Mouse (Mus musculus) lung, postnatal 0 days (tissue): Measurements from ENCODE around the gene Olfr1388.

Source experiments
- CTCF ChIP-seq: IDR thresholded peaks from 2 replicates; pipeline ENCODE4 v1.5.1; 2016; ENCODE audit warnings: antibody characterized with exemption, mild to moderate bottlenecking
- EP300 ChIP-seq: IDR thresholded peaks from 2 replicates; pipeline ENCODE4 v1.6.1; 2016; ENCODE audit warnings: antibody characterized with exemption, mild to moderate bottlenecking, control low read depth

DNA sequence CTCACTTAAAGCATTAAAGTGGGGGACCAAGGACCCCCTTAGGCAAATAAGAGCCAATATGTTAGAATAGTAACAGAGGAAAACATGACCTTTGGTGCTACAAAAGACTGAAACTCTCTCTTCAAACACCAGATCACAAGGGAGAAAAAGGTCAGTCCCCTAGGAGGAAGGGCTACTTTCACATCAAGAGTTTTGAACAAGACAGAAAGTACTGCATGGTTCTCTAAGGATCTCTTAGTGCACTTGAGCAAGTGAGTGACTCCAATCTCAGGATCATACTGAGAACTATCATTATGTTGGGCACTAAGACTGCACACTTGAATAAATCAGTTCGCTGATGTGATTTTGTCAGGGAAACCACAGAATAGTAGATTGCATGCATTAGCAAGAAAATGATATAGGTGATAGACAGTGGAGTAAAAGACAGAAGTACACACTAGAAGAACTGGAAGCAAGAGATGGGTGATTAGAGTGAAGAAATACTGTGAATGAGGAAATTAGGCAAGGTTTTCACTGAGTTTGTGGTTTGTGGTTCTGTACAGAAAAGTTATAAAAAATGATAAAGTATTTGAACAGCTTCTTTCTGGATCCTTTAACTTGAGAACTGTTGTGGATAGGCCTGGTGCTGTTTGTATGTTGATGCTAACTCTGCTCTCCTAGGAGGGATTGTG, 11.0 kb upstream of the Olfr1388 start:
- TF ChIP-seq CTCF (no peak), EP300 (no peak)
